Mouse (Mus musculus) CH12.LX (cell line): ENCODE results near the gene Cdk16. TPM values are rescaled to one million over a fixed set of nuclear protein-coding genes. Genes with fewer than 3 reads are reported as not detected.

Source experiments
- DNase-seq: peaks from one replicate; pipeline ENCODE4 v3.0.0-alpha.2; 2013; ENCODE audit errors: extremely low read depth
- H3K27ac ChIP-seq: 2 replicates; pipeline ENCODE4 v1.5.1; 2012; ENCODE audit warnings: low read depth, mild to moderate bottlenecking, control low read depth, moderate library complexity; ENCODE audit not compliant: insufficient read depth
- H3K27me3 ChIP-seq: replicated peaks from 2 replicates; pipeline ENCODE3; 2012; ENCODE audit warnings: inconsistent platforms
- H3K36me3 ChIP-seq, 2 experiments: replicated peaks in 1 of 2; 2 replicates each; pipeline versions ENCODE3 to v1.6.1; 2012; ENCODE audit warnings: inconsistent platforms in 1 of 2, low read length in 1 of 2, mild to moderate bottlenecking in 1 of 2, mixed read lengths in 1 of 2, moderate library complexity in 1 of 2; ENCODE audit not compliant: control insufficient read depth in 1 of 2, insufficient read depth in 1 of 2
- H3K4me1 ChIP-seq, 2 experiments: 2 replicates each; pipeline ENCODE4 v1.6.1; 2012; ENCODE audit warnings: inconsistent platforms in 1 of 2, moderate library complexity in 1 of 2; ENCODE audit not compliant: insufficient read depth in 2 of 2, control insufficient read depth in 1 of 2
- H3K4me2 ChIP-seq: 2 replicates; pipeline ENCODE4 v1.6.1; 2012; ENCODE audit warnings: low read depth, mild to moderate bottlenecking, control low read depth; ENCODE audit not compliant: poor library complexity, insufficient read depth, severe bottlenecking
- H3K4me3 ChIP-seq, 3 experiments: fragments of 150-350 bp in 1 of 3; sonication (generic) in 1 of 3; replicated peaks in 1 of 3; 2 replicates each; pipeline versions ENCODE3 to v1.5.1; 2011 to 2012; ENCODE audit warnings: low read depth in 2 of 3, low read length in 2 of 3, mild to moderate bottlenecking in 2 of 3, moderate library complexity in 2 of 3, control low read depth in 1 of 3, improper control_type of control experiment in 1 of 3, inconsistent platforms in 1 of 3, mixed read lengths in 1 of 3; ENCODE audit not compliant: poor library complexity in 1 of 3
- H3K79me2 ChIP-seq: replicated peaks from 2 replicates; pipeline ENCODE4 v1.6.1; 2012; ENCODE audit warnings: mild to moderate bottlenecking, moderate library complexity; ENCODE audit not compliant: control insufficient read depth, poor library complexity, insufficient read depth, severe bottlenecking; ENCODE audit errors: extremely low read depth
- H3K9ac ChIP-seq: 2 replicates; pipeline ENCODE4 v1.6.1; 2012; ENCODE audit warnings: low read depth, mild to moderate bottlenecking, control low read depth, moderate library complexity; ENCODE audit not compliant: insufficient read depth
- H3K9me3 ChIP-seq: replicated peaks from 2 replicates; pipeline ENCODE3; 2012; ENCODE audit warnings: low read length, inconsistent platforms, mixed read lengths
- BHLHE40 ChIP-seq: IDR thresholded peaks from 2 replicates; pipeline ENCODE4 v1.6.1; 2011; ENCODE audit warnings: mild to moderate bottlenecking, low read depth, low read length, improper control_type of control experiment
- CHD1 ChIP-seq: IDR thresholded peaks from 2 replicates; pipeline ENCODE4 v1.6.1; 2012; ENCODE audit warnings: low read depth, low read length, improper control_type of control experiment, inconsistent platforms
- CHD2 ChIP-seq: IDR thresholded peaks from 2 replicates; pipeline ENCODE4 v1.6.1; 2011; ENCODE audit warnings: low read length, improper control_type of control experiment
- CTCF ChIP-seq, 2 experiments: IDR thresholded peaks in 1 of 2; conservative IDR thresholded peaks in 1 of 2; 2 replicates each; pipeline ENCODE4 v1.5.1; 2011 to 2012; ENCODE audit warnings: low read depth in 2 of 2, low read length in 2 of 2, improper control_type of control experiment in 1 of 2, inconsistent platforms in 1 of 2, mild to moderate bottlenecking in 1 of 2, moderate library complexity in 1 of 2
- E2F4 ChIP-seq: IDR thresholded peaks from 2 replicates; pipeline ENCODE4 v1.6.1; 2011; ENCODE audit warnings: low read depth, low read length, improper control_type of control experiment; ENCODE audit not compliant: insufficient replicate concordance
- ELF1 ChIP-seq: IDR thresholded peaks from 2 replicates; pipeline ENCODE4 v1.6.1; 2014; ENCODE audit warnings: low read depth, mild to moderate bottlenecking, inconsistent platforms, low read length, improper control_type of control experiment
- EP300 ChIP-seq: IDR thresholded peaks from 2 replicates; pipeline ENCODE4 v1.6.1; 2011; ENCODE audit warnings: low read length, improper control_type of control experiment
- ETS1 ChIP-seq: conservative IDR thresholded peaks from 2 replicates; pipeline ENCODE4 v1.6.1; 2012; ENCODE audit warnings: low read depth, mild to moderate bottlenecking, inconsistent platforms, low read length, improper control_type of control experiment, moderate library complexity
- GABPA ChIP-seq: IDR thresholded peaks from 2 replicates; pipeline ENCODE4 v1.6.1; 2012; ENCODE audit warnings: low read depth, low read length, improper control_type of control experiment, inconsistent platforms; ENCODE audit not compliant: insufficient replicate concordance
- HCFC1 ChIP-seq: IDR thresholded peaks from 2 replicates; pipeline ENCODE4 v1.6.1; 2012; ENCODE audit warnings: low read depth, mild to moderate bottlenecking, inconsistent platforms, low read length, improper control_type of control experiment
- IRF4 ChIP-seq: IDR thresholded peaks from 2 replicates; pipeline ENCODE4 v1.6.1; 2014; ENCODE audit warnings: low read depth, mild to moderate bottlenecking, inconsistent platforms, low read length, improper control_type of control experiment
- JUN ChIP-seq: IDR thresholded peaks from 2 replicates; pipeline ENCODE4 v1.6.1; 2011; ENCODE audit warnings: low read depth, mild to moderate bottlenecking, low read length, improper control_type of control experiment, moderate library complexity; ENCODE audit not compliant: insufficient read depth
- JUND ChIP-seq: conservative IDR thresholded peaks from 2 replicates; pipeline ENCODE4 v1.6.1; 2011; ENCODE audit warnings: low read depth, low read length, improper control_type of control experiment
- KAT2A ChIP-seq: IDR thresholded peaks from 2 replicates; pipeline ENCODE4 v1.6.1; 2012; ENCODE audit warnings: low read length, improper control_type of control experiment, inconsistent platforms; ENCODE audit not compliant: insufficient replicate concordance
- MAFK ChIP-seq: IDR thresholded peaks from 2 replicates; pipeline ENCODE4 v1.6.1; 2011; ENCODE audit warnings: low read length, improper control_type of control experiment; ENCODE audit not compliant: insufficient replicate concordance
- MAX ChIP-seq: IDR thresholded peaks from 2 replicates; pipeline ENCODE4 v1.6.1; 2011; ENCODE audit warnings: low read length, improper control_type of control experiment
- MAZ ChIP-seq: IDR thresholded peaks from 2 replicates; pipeline ENCODE4 v1.6.1; 2012; ENCODE audit warnings: low read depth, mild to moderate bottlenecking, inconsistent platforms, low read length, improper control_type of control experiment, moderate library complexity
- MEF2A ChIP-seq: IDR thresholded peaks from 2 replicates; pipeline ENCODE4 v1.6.1; 2014; ENCODE audit warnings: low read depth, mild to moderate bottlenecking, inconsistent platforms, low read length, improper control_type of control experiment, borderline replicate concordance
- MXI1 ChIP-seq: IDR thresholded peaks from 2 replicates; pipeline ENCODE4 v1.6.1; 2011; ENCODE audit warnings: mild to moderate bottlenecking, low read depth, low read length, improper control_type of control experiment
- MYC ChIP-seq: IDR thresholded peaks from 2 replicates; pipeline ENCODE4 v1.6.1; 2011; ENCODE audit warnings: low read depth, mild to moderate bottlenecking, improper control_type of control experiment, low read length
- NELFE ChIP-seq: IDR thresholded peaks from 2 replicates; pipeline ENCODE4 v1.6.1; 2011; ENCODE audit warnings: low read depth, low read length, improper control_type of control experiment
- NRF1 ChIP-seq: IDR thresholded peaks from 2 replicates; pipeline ENCODE4 v1.6.1; 2014; ENCODE audit warnings: low read depth, mild to moderate bottlenecking, inconsistent platforms, low read length, improper control_type of control experiment, moderate library complexity
- PAX5 ChIP-seq: IDR thresholded peaks from 2 replicates; pipeline ENCODE4 v1.6.1; 2012; ENCODE audit warnings: low read length, inconsistent platforms, mixed read lengths
- POLR2A ChIP-seq: IDR thresholded peaks from 2 replicates; pipeline ENCODE4 v1.6.1; 2011; ENCODE audit warnings: low read depth, mild to moderate bottlenecking, improper control_type of control experiment, low read length
- POLR2AphosphoS2 ChIP-seq: IDR thresholded peaks from 2 replicates; pipeline ENCODE4 v1.6.1; 2011; ENCODE audit warnings: low read depth, low read length, improper control_type of control experiment
- RAD21 ChIP-seq: IDR thresholded peaks from 2 replicates; pipeline ENCODE4 v1.6.1; 2011; ENCODE audit warnings: low read depth, mild to moderate bottlenecking, low read length, improper control_type of control experiment, moderate library complexity
- RCOR1 ChIP-seq: conservative IDR thresholded peaks from 2 replicates; pipeline ENCODE4 v1.6.1; 2012; ENCODE audit warnings: low read depth, mild to moderate bottlenecking, inconsistent platforms, low read length, improper control_type of control experiment
- SIN3A ChIP-seq: IDR thresholded peaks from 2 replicates; pipeline ENCODE4 v1.6.1; 2012; ENCODE audit warnings: low read length, improper control_type of control experiment, inconsistent platforms
- SMC3 ChIP-seq: IDR thresholded peaks from 2 replicates; pipeline ENCODE4 v1.6.1; 2011; ENCODE audit warnings: low read depth, low read length, improper control_type of control experiment
- TBP ChIP-seq: conservative IDR thresholded peaks from 2 replicates; pipeline ENCODE4 v1.6.1; 2011; ENCODE audit warnings: low read depth, low read length, improper control_type of control experiment
- TCF12 ChIP-seq: IDR thresholded peaks from 2 replicates; pipeline ENCODE4 v1.6.1; 2014; ENCODE audit warnings: low read depth, mild to moderate bottlenecking, inconsistent platforms, low read length, improper control_type of control experiment
- UBTF ChIP-seq: IDR thresholded peaks from 2 replicates; pipeline ENCODE4 v1.6.1; 2012; ENCODE audit warnings: low read depth, mild to moderate bottlenecking, inconsistent platforms, low read length, improper control_type of control experiment, moderate library complexity
- USF1 ChIP-seq: IDR thresholded peaks from 2 replicates; pipeline ENCODE4 v1.6.1; 2014; ENCODE audit warnings: low read depth, mild to moderate bottlenecking, inconsistent platforms, low read length, improper control_type of control experiment
- USF2 ChIP-seq: conservative IDR thresholded peaks from 2 replicates; pipeline ENCODE4 v1.6.1; 2011; ENCODE audit warnings: low read depth, low read length, improper control_type of control experiment
- ZC3H11A ChIP-seq: IDR thresholded peaks from 2 replicates; pipeline ENCODE4 v1.6.1; 2012; ENCODE audit warnings: low read depth, mild to moderate bottlenecking, inconsistent platforms, low read length, improper control_type of control experiment
- ZKSCAN1 ChIP-seq: IDR thresholded peaks from 2 replicates; pipeline ENCODE4 v1.6.1; 2012; ENCODE audit warnings: low read depth, inconsistent platforms, low read length, improper control_type of control experiment, borderline replicate concordance
- ZMIZ1 ChIP-seq: IDR thresholded peaks from 2 replicates; pipeline ENCODE4 v1.6.1; 2012; ENCODE audit warnings: low read depth, mild to moderate bottlenecking, inconsistent platforms, low read length, improper control_type of control experiment
- ZNF384 ChIP-seq: IDR thresholded peaks from 2 replicates; pipeline ENCODE4 v1.6.1; 2012; ENCODE audit warnings: low read depth, low read length, improper control_type of control experiment, inconsistent platforms
- dilution Hi-C: fragments of 300-500 bp; cut with MboI; formaldehyde crosslinking; loops from 2 replicates; pipeline ENCODE4 v1.14.3; 2020; ENCODE audit warnings: low sequenced_read_pairs; ENCODE audit not compliant: extremely low pct_unique_long_range_greater_than_20kb, extremely low pct_ligation_motif_present
- in situ Hi-C: fragments of 300-500 bp; cut with MboI; formaldehyde crosslinking; loops from 3 replicates; pipeline ENCODE4 v1.14.3; 2019; ENCODE audit warnings: low sequenced_read_pairs, low pct_ligation_motif_present, low pct_unique_long_range_greater_than_20kb, mixed read lengths
- polyA plus RNA-seq: library from polyadenylated mRNA; unstranded; fragments of >175 nt; gene quantifications from 2 replicates; pipeline ENCODE4 v1.2.1, GENCODE M21; 2012; ENCODE audit warnings: low read depth; ENCODE audit not compliant: insufficient read length
- total RNA-seq, 2 experiments: library from RNA; depleted of rRNA; stranded (reverse); fragments of 300-350 nt in 1 of 2; fragments of >200 nt in 1 of 2; gene quantifications; 2 replicates each; pipeline ENCODE4 v1.2.3; 2012 to 2014

Cdk16 gene
- total RNA-seq (2012; rRNA removed) (17.4 and 18.5 TPM in 2 replicates), total RNA-seq (2014; rRNA removed) (10.1 and 11.1 TPM in 2 replicates), polyA plus RNA-seq (21.3 and 27.0 TPM in 2 replicates)

DNA sequence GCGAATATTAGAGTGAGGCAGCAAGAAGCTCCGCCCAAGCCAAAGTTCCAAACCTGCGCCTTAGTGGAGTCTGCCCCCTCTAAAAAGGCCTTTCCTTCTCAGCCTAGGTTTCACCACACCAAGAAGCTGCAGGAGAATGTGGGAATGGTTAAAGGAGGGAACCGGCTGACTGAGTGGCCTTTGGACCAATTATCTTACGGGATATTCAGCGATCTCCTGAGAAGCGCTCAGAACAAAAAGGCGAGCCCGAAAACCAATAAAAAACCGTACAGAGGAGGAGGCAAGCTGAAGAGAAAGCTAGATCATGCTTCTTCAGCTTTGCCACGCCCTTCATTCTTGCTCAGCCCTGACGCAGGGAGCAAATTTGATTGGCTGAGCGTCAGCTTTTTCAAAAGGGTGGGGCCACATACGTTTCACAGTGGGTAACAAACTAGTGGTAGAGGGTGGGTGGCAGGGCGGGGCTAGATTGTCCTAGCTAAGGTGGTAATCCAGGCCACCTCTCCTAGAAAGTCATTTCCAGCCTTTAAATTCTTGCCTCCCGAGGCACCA lies at the start of gene Cdk16:
Gene Cdk16 (plus strand): TSS at position 436 of the 549 bp plus-strand sequence.
- Histone ChIP-seq H3K4me3 (peak within 1 kb of the TSS; percentile 68 to 88 (median 80)), H3K9ac (peak within 1 kb of the TSS; percentile 99), H3K27ac (peak within 1 kb of the TSS; percentile 58), H3K4me2 (peak within 1 kb of the TSS; percentile 95), H3K36me3 (peaks cover 7 to 34% of the 10 kb centered on the region in 2 experiments), H3K79me2 (peaks cover 30% of the 10 kb centered on the region), H3K27me3 (no peaks in the 10 kb centered on the region), H3K4me1 (peaks cover 0 to 19% of the 10 kb centered on the region in 2 experiments; a peak in 3 of 4 replicates), H3K9me3 (no peaks in the 10 kb centered on the region)
- dilution Hi-C loops (no loop called here), in situ Hi-C loops (no loop called here)
- peak; percentile 93 for DNase-seq
- TF ChIP-seq KAT2A (no peak), BHLHE40 (no peak), ZC3H11A (no peak), MAX (peak; percentile 20; the same call in 1 of the 2 replicates), USF1 (no peak), MAFK (no peak), ZNF384 (no peak), RAD21 (no peak), ZKSCAN1 (no peak), POLR2AphosphoS2 (no peak), CHD1 (0 out of 2 replicates have a peak, but pooled peaks have one; percentile 0), JUN (no peak), RCOR1 (no peak), NRF1 (no peak), SIN3A (peak; percentile 28; the same call in 1 of the 2 replicates), GABPA (no peak), PAX5 (no peak), MAZ (no peak), SMC3 (no peak), JUND (no peak), TCF12 (no peak), ZMIZ1 (no peak), EP300 (no peak), ETS1 (no peak), NELFE (no peak), MEF2A (no peak), ELF1 (no peak), UBTF (no peak), POLR2A (no peak), IRF4 (no peak), CTCF (conservative IDR thresholded peaks at IDR 0.05 in 1 of 2, IDR thresholded peaks at IDR 0.05 in 1 of 2; ENCODE audit: low read depth in 2 of 2, low read length in 2 of 2) (no peak), USF2 (no peak), TBP (no peak), CHD2 (peak; percentile 12; the same call in 1 of the 2 replicates), HCFC1 (peak; percentile 26; the same call in 1 of the 2 replicates), E2F4 (no peak), MXI1 (peak; percentile 43; the same call in 1 of the 2 replicates), MYC (no peak)
